Mouse (Mus musculus) erythroid progenitor cell, adult 5-6 weeks (primary cell): ENCODE results near the gene Pheta2. TPM values are rescaled to one million over a fixed set of nuclear protein-coding genes. Genes with fewer than 3 reads are reported as not detected.
A peak's percentile ranks its signal among the peaks of the same experiment; 100 is the strongest.

Source experiments
- ATAC-seq: replicated peaks from 2 replicates; pipeline ENCODE4 v1.8.0; 2016; ENCODE audit warnings: moderate number of reproducible peaks, mild to moderate bottlenecking, moderate TSS enrichment, inconsistent platforms; ENCODE audit not compliant: poor library complexity, low FRiP score, severe bottlenecking
- total RNA-seq, 2 experiments: library from RNA; stranded (forward) in 1 of 2; stranded (reverse) in 1 of 2; fragments of 150-400 nt in 1 of 2; fragments of 186-747, 209-891 nt in 1 of 2; gene quantifications; 2 replicates each; pipeline versions ENCODE4 v1.2.3 to v1.2.4; 2015 to 2017; ENCODE audit warnings: low replicate concordance in 2 of 2

The Pheta2 gene
- 88.4 and 89.0 TPM in 2 replicates for total RNA-seq (2015; ENCODE audit: low replicate concordance)
- total RNA-seq (2017; ENCODE audit: low replicate concordance): 85.0 and 97.9 TPM in 2 replicates

GRCm38 (mm10) chr15:82338593-82339112, at the start of gene Pheta2, which contains the start of the genes Naga and Smdt1:
Gene Pheta2, plus strand, starts transcription at chr15:82338942.
Gene Naga, minus strand, starts transcription at chr15:82338925.
Gene Smdt1, plus strand, starts transcription at chr15:82338959.
- ATAC-seq: peak; percentile 68

- no peak for ATAC-seq
These were observed 48.5 kb upstream of the Pheta2 start for GRCm38 (mm10) chr15:82290252-82290651.

GRCm38 (mm10) chr15:82292851-82293250, 45.9 kb upstream of the Pheta2 start:
- ATAC-seq: no peak

GRCm38 (mm10) chr15:82293271-82293711, 45.5 kb upstream of the Pheta2 start:
- no peak for ATAC-seq

- 0 out of 2 replicates have a peak, but pooled peaks have one; percentile 7 for ATAC-seq
These were observed 44.7 kb upstream of the Pheta2 start for GRCm38 (mm10) chr15:82294059-82294458.

GRCm38 (mm10) chr15:82298764-82299561, 39.8 kb upstream of the Pheta2 start, which contains the start of gene Wbp2nl:
Gene Wbp2nl, plus strand, starts transcription at chr15:82298954.
- ATAC-seq: peak; percentile 57; the same call in 1 of the 2 replicates

- no peak for ATAC-seq
These were observed 31.6 kb upstream of the Pheta2 start for GRCm38 (mm10) chr15:82307107-82307506.

GRCm38 (mm10) chr15:82308416-82308815, 30.3 kb upstream of the Pheta2 start:
- no peak for ATAC-seq

- no peak for ATAC-seq
These were observed 20.9 kb upstream of the Pheta2 start for GRCm38 (mm10) chr15:82317839-82318238.

GRCm38 (mm10) chr15:82319613-82320012, 19.1 kb upstream of the Pheta2 start:
- ATAC-seq: no peak

- ATAC-seq: no peak
These were observed 16.5 kb upstream of the Pheta2 start for GRCm38 (mm10) chr15:82322195-82322594.

GRCm38 (mm10) chr15:82325382-82325781, 13.4 kb upstream of the Pheta2 start:
- ATAC-seq: no peak

GRCm38 (mm10) chr15:82335194-82335593, 3.5 kb upstream of the Pheta2 start:
- ATAC-seq: no peak

- no peak for ATAC-seq
These were observed 2.1 kb upstream of the Pheta2 start for GRCm38 (mm10) chr15:82336629-82337028.

GRCm38 (mm10) chr15:82337875-82338274, 867 bp upstream of the Pheta2 start:
- no peak for ATAC-seq

GRCm38 (mm10) chr15:82339150-82339549, 408 bp downstream of the Pheta2 start:
- ATAC-seq: no peak

- ATAC-seq: no peak
These were observed 1.0 kb downstream of the Pheta2 start for GRCm38 (mm10) chr15:82339634-82340254.

- ATAC-seq: peak; percentile 17; the same call in 1 of the 2 replicates
These were observed 1.8 kb downstream of the Pheta2 start for GRCm38 (mm10) chr15:82340414-82341035.

GRCm38 (mm10) chr15:82341036-82341501, 2.3 kb downstream of the Pheta2 start:
- peak; percentile 31 for ATAC-seq
